Mouse (Mus musculus) olfactory bulb, adult 2 months (tissue): ENCODE results near the gene Gdf15. TPM values are rescaled to one million over a fixed set of nuclear protein-coding genes. Genes with fewer than 3 reads are reported as not detected.

Experiments used
- H3K27ac ChIP-seq: fragments of 200-500 bp; 2 replicates; pipeline ENCODE4 v1.5.1; 2012; ENCODE audit warnings: low read depth, low read length; ENCODE audit not compliant: insufficient read depth
- H3K4me1 ChIP-seq: fragments of 200-500 bp; 2 replicates; pipeline ENCODE4 v1.6.1; 2012; ENCODE audit warnings: low read length; ENCODE audit not compliant: control insufficient read depth, insufficient read depth
- H3K4me3 ChIP-seq: fragments of 200-500 bp; 2 replicates; pipeline ENCODE4 v1.5.1; 2012; ENCODE audit warnings: mild to moderate bottlenecking, low read depth, low read length, moderate library complexity; ENCODE audit not compliant: insufficient read depth
- CTCF ChIP-seq: fragments of 200-500 bp; IDR thresholded peaks from 2 replicates; pipeline ENCODE4 v1.5.1; 2012; ENCODE audit warnings: low read depth, mild to moderate bottlenecking, low read length, moderate library complexity; ENCODE audit not compliant: insufficient read depth
- POLR2A ChIP-seq: fragments of 200-500 bp; IDR thresholded peaks from 2 replicates; pipeline ENCODE4 v1.6.1; 2012; ENCODE audit warnings: mild to moderate bottlenecking, low read depth, low read length, moderate library complexity; ENCODE audit not compliant: insufficient read depth
- WGBS: fragments of 180-500 bp; shearing (Covaris S2); methylation state at CpG from one replicate; pipeline ENCODE4 v1.1.7; 2018; 5-methylcytosine and 5-hydroxymethylcytosine counted together
- polyA plus RNA-seq: library from polyadenylated mRNA; stranded (reverse); fragments of >200 nt; gene quantifications from 2 replicates; pipeline ENCODE4 v1.2.4, GENCODE M21; 2012; ENCODE audit warnings: low replicate concordance; ENCODE audit not compliant: missing spikeins, insufficient read depth, insufficient read length

Gdf15 gene
- polyA plus RNA-seq, 1 experiment: not detected

DNA sequence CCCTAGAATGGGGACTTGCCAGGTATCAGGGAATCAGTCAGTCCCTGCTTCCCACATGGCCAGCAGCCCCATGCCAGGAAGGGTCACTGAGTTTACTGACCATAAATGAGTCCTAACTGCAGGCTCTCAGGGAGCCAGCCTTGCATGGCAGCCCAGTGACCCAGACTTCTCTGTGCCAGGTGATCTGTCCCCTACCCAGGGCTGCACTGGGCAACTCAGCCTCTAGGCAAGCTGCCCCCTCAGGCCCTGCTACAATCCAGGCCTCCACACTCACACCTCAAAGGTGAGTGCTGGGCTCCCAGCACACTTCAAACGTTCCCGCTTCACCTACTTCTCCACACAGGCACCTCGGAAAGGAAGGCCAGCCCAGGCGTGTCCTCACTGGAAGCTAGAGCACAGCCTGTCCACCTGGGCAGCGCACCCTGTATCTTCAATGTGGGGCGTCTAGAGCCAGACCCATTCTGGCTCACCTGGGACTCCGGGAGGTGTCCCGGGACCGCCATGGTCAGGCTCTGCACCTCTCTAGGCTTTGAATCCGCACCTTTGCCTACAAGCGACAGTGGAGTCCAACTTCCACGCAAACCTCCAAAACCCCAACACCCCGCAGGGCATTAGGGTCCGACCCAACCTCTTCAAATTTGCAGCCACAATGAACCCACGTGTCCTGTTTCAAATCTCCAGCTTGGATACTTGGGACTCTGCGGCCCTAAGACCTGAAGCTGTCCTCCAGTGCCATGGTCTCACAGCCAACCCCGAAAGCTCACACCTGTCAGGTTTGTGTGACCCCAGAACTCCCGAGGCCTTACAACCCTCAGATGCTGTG lies 25.3 kb downstream of the Gdf15 start:
- Histone ChIP-seq H3K4me3 (peak overlapping the region; percentile 87), H3K4me1 (peaks cover 79% of the 10 kb centered on the region), H3K27ac (peak overlapping the region; percentile 85; the same call in 1 of the 2 replicates)
- 60% methylated on average over 18 of the region's 18 CpGs for WGBS
- TF ChIP-seq CTCF (peak; percentile 29; the same call in 1 of the 2 replicates), POLR2A (no peak)

DNA sequence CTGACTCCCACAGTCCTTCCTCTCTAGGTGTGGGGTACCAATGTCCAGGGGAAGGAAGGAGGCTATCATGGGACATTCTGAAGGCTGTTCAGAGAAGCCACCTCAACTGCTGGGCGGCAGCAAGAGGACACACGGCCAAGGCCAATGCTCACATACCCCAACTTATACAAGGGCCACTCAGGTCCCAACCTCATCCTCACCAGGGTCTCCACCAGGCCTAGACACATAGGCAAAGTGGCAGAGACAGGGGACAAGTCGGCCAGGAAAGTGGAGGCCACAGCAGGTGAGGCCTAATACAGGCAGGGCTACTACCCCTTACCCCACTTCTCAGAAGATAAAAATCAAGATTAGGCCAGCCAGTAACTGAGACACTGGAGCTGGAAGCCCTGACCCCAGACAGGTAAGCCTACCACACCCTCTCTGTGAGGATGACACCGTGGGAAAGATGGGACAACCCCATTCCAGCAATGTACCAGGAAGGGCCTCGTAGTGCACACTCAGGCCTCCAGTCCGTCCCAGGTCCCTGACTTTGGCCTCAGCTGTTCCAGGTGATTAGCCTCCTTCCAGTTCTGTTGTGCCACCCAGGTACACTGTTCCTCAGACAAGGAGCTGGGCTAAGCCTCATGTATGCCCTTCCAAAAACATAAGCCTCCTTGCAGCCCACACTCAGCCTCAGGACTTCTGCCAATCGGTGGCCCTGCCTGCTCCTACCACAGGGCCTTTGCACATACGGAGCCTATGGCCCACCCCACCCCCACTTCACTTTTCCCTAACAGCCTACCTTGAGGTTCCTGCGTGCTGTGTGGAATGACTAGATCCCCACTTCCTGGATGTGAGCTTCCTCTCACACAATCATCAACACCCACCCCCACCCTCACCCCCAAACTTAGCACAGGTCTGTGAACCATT lies 26.1 kb downstream of the Gdf15 start:
- TF ChIP-seq POLR2A (no peak), CTCF (no peak)
- H3K27ac ChIP-seq: no peak overlapping the region
- peaks cover 78% of the 10 kb centered on the region for H3K4me1 ChIP-seq
- peak overlapping the region; percentile 87; the same call in 1 of the 2 replicates for H3K4me3 ChIP-seq
- 89% methylated on average over 9 of the region's 9 CpGs for WGBS

DNA sequence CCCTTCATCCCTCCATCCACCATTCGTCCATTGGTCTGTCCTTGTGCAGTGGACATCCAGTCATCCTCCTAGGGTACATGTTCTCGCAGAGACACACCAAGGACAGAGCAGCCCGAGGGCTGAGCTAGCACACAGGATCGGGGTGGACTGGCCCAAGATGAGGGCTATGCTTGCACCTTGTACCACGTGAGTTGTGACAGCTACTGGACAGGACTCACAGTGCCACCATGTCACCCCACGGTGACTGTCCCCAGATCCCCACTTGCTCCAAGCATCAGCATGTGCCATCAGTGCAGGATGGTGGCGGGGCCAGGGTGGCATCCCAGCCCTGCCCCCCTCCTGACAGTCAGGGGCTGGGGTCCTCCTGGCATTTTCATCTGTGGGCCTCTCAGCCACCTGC lies 27.7 kb downstream of the Gdf15 start:
- TF ChIP-seq POLR2A: no peak
- no peak for TF ChIP-seq CTCF
- H3K4me3 ChIP-seq: no peak overlapping the region
- H3K27ac ChIP-seq: no peak overlapping the region
- H3K4me1 ChIP-seq: peaks cover 79% of the 10 kb centered on the region
- 87% methylated on average over 7 of the region's 7 CpGs for WGBS

DNA sequence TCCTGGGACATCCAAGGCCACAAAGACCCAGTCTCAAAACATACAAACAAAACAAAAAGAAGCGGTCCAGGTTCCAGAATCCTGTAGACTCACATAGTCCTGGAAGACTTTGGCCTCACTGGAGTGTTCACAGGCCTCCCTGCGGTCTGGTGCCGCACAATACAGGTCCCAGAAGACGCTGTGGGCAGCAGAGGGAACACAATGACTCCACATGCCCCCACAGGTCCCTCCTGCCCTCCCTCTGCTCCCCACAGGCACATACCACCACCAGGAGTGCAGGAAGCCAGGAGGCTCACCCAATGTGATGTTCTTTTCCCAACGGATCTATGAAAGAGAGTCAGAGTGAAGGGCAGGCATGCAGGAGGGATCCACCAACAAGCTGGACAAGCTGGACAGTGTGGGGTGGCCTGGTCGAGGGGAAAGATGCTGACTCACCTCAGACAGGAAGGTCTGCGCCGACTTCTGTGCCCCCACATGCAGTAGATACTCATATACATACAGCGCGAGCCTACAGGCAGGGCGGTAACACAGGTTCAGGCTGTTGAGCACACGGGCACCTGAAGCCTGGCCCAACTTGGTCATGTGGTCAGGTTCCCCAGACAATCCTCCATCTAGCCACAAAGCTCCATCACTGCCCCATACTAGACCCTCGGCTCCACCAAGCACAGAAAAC lies 30.0 kb downstream of the Gdf15 start:
- WGBS: 92% methylated on average over 13 of the region's 13 CpGs
- H3K4me3 ChIP-seq: no peak overlapping the region
- H3K27ac ChIP-seq: no peak overlapping the region
- peaks cover 80% of the 10 kb centered on the region for H3K4me1 ChIP-seq
- TF ChIP-seq CTCF: no peak
- TF ChIP-seq POLR2A: no peak

DNA sequence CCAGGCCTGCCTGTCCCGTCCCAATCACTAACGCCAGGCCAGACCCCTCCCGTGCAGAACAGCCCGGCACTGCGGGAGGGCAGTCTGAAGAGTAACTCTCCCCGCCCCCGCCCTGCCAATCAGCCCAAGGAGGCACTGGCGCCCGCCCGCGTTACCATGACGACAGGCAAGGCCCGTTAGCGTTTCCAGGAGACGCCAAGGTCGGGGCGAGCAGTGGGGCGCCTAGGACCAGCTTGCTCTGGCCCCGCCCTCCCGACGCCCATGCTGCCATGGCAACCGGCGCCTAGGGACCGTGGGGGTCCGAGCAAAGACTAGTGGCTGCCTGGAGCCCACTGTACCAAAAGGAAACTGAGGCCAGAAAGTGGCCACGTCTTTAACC lies 31.0 kb downstream of the Gdf15 start:
- Histone ChIP-seq H3K4me3 (peak overlapping the region; percentile 18; the same call in 1 of the 2 replicates), H3K4me1 (peaks cover 75% of the 10 kb centered on the region), H3K27ac (0 out of 2 replicates have a peak overlapping the region, but pooled peaks have one; percentile 42)
- 2% methylated on average over 26 of the region's 26 CpGs for WGBS
- no peak for TF ChIP-seq POLR2A
- TF ChIP-seq CTCF: no peak

DNA sequence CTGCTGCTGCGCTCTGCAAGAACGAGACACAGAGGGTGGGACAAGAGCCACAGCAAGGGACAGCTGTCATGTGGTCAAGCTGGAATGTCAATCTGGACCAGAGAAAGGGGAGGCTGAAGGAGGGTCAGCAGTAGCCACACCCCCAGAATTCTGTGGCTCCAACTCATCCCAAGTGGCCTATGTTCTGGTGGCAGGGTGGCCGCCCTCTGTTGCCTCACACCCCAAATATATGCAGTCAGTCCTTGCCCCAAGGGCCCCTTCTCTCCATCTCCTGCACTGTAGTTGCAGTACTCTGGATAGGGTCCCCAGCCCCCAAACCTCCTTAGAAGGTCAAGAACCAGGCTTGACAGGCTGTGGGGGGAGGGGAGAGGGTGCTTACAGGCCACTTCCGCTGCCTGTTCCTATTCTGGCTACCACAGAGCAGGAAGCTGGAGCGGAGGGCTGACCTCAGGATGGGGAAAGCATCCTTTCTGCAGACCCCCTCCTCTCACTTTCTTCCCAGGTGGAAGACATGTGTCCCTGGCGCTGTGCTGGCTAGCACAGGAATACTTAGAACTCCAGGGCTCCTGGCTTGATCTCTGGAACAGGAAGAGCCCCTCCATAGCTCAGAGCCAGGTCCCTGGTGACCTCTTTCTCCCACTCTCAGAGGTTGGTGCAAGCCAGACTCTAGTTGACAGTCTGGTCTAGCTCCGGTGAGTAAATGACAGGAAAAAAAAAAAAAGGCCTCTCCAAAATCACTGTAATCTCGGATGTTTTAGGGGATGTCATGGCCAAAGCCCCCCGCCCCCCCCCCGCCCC lies 31.6 kb downstream of the Gdf15 start:
- 38% methylated on average over 10 of the region's 10 CpGs for WGBS
- TF ChIP-seq POLR2A: no peak
- no peak for TF ChIP-seq CTCF
- Histone ChIP-seq H3K4me3 (no peak overlapping the region), H3K4me1 (peaks cover 73% of the 10 kb centered on the region), H3K27ac (peak overlapping the region; percentile 49; the same call in 1 of the 2 replicates)

DNA sequence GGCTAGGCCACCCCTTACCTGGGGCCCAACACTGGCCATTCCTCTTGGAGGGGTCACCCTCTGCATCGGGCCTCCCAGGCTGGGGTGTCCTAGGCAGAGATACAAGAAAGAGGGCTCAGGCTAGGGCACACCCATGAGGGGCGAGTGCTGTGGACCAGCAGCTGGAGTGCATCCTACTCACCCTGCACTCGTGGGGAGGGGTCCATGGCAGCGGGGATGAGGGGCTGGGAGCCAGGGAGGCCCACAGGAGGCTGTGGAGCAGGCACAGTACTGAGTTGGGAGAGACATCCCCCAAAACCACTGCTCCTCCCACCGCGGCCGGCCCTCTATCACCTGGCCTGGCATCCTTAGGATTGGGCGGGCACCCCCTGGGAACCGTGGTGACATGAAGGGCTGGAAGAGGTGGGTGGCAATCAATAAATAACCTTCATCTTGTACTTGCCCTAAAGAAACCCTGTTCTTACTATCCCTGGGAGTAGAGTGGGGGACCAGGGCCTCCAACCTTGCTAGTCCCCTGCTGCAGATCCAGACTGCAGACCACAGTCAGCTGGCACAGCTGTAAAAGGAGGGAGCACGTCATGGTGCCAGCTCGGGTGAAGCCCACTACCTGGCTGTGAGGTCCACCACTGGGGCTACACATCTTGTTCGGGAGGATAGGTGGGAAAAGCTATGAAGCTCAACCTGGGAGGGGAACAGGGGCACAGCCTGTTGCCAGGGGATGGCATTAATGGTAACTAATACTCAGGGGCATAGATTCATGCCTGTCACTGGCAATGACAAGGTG lies 32.6 kb downstream of the Gdf15 start:
- Histone ChIP-seq H3K4me1 (peaks cover 75% of the 10 kb centered on the region), H3K4me3 (no peak overlapping the region), H3K27ac (no peak overlapping the region)
- WGBS: 78% methylated on average over 12 of the region's 12 CpGs
- no peak for TF ChIP-seq CTCF
- TF ChIP-seq POLR2A: no peak

DNA sequence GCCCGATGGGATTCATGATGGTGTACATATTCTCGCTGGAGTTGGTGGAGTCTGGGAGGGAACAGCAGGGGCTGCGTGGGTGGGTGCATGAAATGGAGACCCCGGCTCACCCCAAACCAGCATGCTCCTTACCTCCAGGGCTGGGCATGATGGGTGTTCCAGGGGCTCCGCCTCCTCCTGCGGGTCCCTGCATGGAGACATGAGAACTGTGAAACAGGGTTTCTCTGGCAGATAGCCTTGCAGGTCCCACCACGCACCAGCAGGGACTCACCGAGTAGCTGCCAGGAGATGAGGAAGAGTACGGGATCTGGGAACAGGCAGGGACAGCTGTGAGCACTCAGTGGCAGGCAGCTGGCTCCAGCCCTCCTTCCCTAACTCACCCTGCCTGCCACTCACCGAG lies 33.5 kb downstream of the Gdf15 start:
- Histone ChIP-seq H3K4me3 (0 out of 2 replicates have a peak overlapping the region, but pooled peaks have one; percentile 37), H3K4me1 (peaks cover 76% of the 10 kb centered on the region), H3K27ac (no peak overlapping the region)
- no peak for TF ChIP-seq CTCF
- no peak for TF ChIP-seq POLR2A
- 27% methylated on average over 10 of the region's 10 CpGs for WGBS
